Mouse (Mus musculus) cortical plate, adult 2 months (tissue): Measurements from ENCODE around the gene Tbc1d19.

Experiments
- CTCF ChIP-seq: fragments of 200-500 bp; IDR thresholded peaks from 2 replicates; pipeline ENCODE4 v1.5.1; 2011; ENCODE audit warnings: mild to moderate bottlenecking, control low read depth, low read length; ENCODE audit not compliant: insufficient read depth; ENCODE audit errors: extremely low read depth
- POLR2A ChIP-seq: fragments of 200-500 bp; IDR thresholded peaks from 2 replicates; pipeline ENCODE4 v1.6.1; 2011; ENCODE audit warnings: mild to moderate bottlenecking, low read length, control low read depth; ENCODE audit not compliant: insufficient read depth; ENCODE audit errors: extremely low read depth

DNA sequence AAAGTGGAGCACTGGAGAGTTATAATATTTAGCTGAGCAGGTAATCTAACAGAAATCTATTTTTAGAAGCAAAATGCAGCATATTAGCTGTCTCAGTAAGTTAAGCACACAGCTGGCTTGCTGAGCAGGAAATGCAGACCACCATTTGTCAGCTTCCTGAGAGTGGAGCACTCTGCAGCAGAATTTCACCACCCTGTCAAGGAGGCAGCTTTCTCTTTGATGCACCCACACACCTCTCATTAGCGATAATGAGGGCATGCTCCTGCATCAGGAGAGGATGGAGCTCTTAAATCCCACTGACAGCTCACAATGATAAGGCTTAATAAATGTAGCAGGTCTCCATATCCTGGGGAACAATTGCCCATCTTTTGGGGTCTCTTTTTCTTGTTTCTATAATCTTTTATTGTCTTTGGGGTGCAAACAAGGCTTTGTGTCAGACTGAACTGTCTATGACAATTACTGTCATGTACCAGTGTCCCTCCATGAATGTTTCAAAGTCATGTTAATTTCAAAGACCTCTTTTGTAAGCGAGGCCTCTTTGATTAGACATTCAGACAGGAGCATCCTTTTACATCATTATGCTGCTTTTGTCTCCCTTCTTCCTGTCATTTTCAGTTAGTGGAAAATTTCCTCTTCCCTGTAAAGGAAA is 39.0 kb downstream of the Tbc1d19 start:
- no peak for TF ChIP-seq POLR2A
- no peak for TF ChIP-seq CTCF
